Comparison of ENCODE assay signal across 8 mouse cellular contexts in the genomic region with DNA sequence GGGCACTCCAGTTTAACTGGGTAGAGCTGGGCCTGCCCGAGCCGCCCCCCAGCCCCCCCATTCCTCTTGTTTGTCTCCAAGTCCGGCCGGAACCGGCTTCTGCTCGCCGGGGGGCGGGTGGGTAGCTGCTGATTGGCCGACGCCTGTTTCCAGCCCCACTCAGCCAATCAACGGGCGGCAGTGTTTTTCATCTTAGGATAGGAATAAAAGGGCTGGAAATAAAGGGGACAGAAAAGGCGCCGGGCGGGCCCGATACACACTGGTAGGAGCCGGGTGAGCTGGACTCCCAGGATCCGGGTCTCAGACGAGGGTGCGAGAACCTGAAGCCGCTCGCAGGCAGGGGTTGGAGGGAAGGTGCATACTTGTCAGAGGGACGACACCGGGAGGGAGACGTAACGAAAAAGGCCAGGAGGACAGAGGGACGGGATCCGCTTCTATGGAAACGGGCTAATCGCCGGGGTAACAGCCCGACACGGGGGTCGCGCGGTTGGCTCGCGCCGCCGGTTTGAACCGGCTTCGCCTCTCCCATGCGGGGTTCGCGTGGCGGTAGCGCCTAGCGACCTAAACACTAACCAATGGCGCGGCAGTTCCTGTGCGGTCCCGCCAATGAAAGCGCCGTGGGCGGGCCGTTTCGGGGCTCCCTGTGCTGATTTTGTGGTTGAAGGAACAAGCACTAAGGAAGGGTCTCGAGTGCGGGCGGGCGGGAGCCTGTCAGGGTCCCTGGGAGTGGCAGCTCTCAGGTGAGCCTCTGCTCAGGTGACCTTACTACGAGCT. TPM values are rescaled to one million over a fixed set of nuclear protein-coding genes. Genes with fewer than 3 reads are reported as not detected.
DNase-seq lines count a peak whose midpoint lies in the region; ATAC-seq lines count a peak whose summit lies in the region.

Slc43a2 (plus strand) TSS at position 226 of the 774 bp plus-strand sequence.

- peaks cover 57% of the 10 kb centered on the region for H3K4me1 ChIP-seq in megakaryocyte, embryonic 14.5 days

- peak; percentile 97 for DNase-seq in ZHBTc4 (ENCODE audit: low read depth, low spot score)
- peak; percentile 89 to 90 for DNase-seq in gastrocnemius, adult 8-10 months (ENCODE audit: low spot score in 2 of 2)
- peak; percentile 79 for DNase-seq in hindlimb bud, embryonic 11.5 days (ENCODE audit: extremely low spot score, low read depth, low spot score)
- peak; percentile 97 to 98 for DNase-seq in left cerebral cortex, adult 8-10 months (ENCODE audit: low spot score in 2 of 2)
- DNase-seq in right cerebral cortex, postnatal 10 days (ENCODE audit: low spot score in 2 of 2) = peak; percentile 98 to 99
- peak; percentile 80 for DNase-seq in urinary bladder, postnatal 25 days (ENCODE audit: low spot score)

- H3K27me3 ChIP-seq in megakaryocyte, embryonic 14.5 days (replicated peaks) = no peaks in the 10 kb centered on the region

- peak; percentile 66 for ATAC-seq in common myeloid progenitor, adult 5-6 weeks (replicated peaks; ENCODE audit: low read depth, poor library complexity, severe bottlenecking)

- H3K9me3 ChIP-seq in megakaryocyte, embryonic 14.5 days = no peaks in the 10 kb centered on the region

- H3K4me3 ChIP-seq in megakaryocyte, embryonic 14.5 days (replicated peaks) = peak within 1 kb of the TSS; percentile 99

- H3K36me3 ChIP-seq in megakaryocyte, embryonic 14.5 days (replicated peaks; ENCODE audit: low read length) = peaks cover 48% of the 10 kb centered on the region

RNA-seq across cellular contexts. Expression of gene Slc43a2, which starts in this region (rescaled TPM):
- total RNA-seq in common myeloid progenitor, adult 5-6 weeks (2017) = 6.1 and 14.4 TPM in 2 replicates
- total RNA-seq in gastrocnemius, adult 8-10 months (2022) = 10 to 100 TPM; 22.0 to 28.2 (median 24.4) TPM
- total RNA-seq in left cerebral cortex, adult 8-10 months (2022) = 10 to 100 TPM; 45.5 to 58.2 (median 52.2) TPM
- polyA plus RNA-seq in megakaryocyte, embryonic 14.5 days (2012; ENCODE audit: insufficient read depth, low replicate concordance) = 18.9 and 35.4 TPM in 2 replicates

Comparison
In these comparisons a context has a peak if more than half of its experiments do, and no peak if none do; other contexts are left out.
1. Peak in every context shown above with its lines: DNase-seq, ATAC-seq and H3K4me3 ChIP-seq.